Mouse (Mus musculus) regulatory T cell (primary cell): ENCODE data around the gene Sis.

Experiments used
- in situ Hi-C: fragments of 300-600 bp; cut with MboI, MseI; formaldehyde crosslinking; loops from one replicate; pipeline ENCODE4 v1.15.1; 2025; ENCODE audit warnings: high pct_unique_total_duplicates

The Sis gene

GRCm38 (mm10) chr3:72967675-72968074, at the start of gene Sis:
Gene Sis (minus strand): TSS chr3:72967863.
- in situ Hi-C loops, result loop anchor here (25.0 kb wide), 1 partner anchor 595 kb away; no protein-coding TSS in a partner anchor

- in situ Hi-C loops, result no loop called here
Measured at GRCm38 (mm10) chr3:73006045-73006444, 38.4 kb upstream of the Sis start.

- in situ Hi-C loops, result no loop called here
Measured at GRCm38 (mm10) chr3:73002933-73003696, 35.5 kb upstream of the Sis start.

- in situ Hi-C loops, result loop anchor here (10.0 kb wide), 1 partner anchor 1177 kb away; no protein-coding TSS in a partner anchor
Measured at GRCm38 (mm10) chr3:72997517-72997916, 29.9 kb upstream of the Sis start.

- in situ Hi-C loops, result loop anchor here (10.0 kb wide), 1 partner anchor 1184 kb away; no protein-coding TSS in a partner anchor
Measured at GRCm38 (mm10) chr3:72990992-72991391, 23.3 kb upstream of the Sis start.

GRCm38 (mm10) chr3:72976602-72977001, 8.9 kb upstream of the Sis start:
- in situ Hi-C loops, result no loop called here

DNA sequence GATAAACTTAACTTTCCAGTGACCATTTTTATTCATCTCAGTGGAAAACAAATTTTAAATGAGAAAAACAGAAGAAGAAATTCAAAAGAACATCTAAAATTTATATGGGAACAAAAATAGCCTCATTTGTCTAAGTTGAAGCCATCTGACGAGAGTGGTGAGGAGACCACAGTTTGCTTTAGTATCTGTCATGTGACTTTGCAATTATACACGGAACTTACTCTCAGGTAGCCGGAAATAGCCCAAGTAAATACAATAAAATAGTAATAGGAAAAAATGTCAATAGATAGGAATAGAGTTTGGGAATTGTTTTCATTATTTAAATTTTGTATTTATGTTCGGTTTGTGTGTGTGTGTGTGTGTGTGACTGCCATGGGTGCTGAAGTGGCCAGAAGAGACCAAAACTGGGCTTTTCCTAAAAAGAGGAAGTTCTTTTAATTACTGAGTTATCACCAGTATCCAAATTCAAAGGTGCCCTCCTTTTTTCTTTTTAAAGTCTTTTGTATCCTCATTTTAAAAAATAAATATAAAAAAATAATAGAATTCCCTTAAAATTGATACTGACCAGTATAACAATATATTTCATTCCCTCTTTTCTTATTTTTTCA, 48.6 kb downstream of the Sis start:
- in situ Hi-C loops, result no loop called here

DNA sequence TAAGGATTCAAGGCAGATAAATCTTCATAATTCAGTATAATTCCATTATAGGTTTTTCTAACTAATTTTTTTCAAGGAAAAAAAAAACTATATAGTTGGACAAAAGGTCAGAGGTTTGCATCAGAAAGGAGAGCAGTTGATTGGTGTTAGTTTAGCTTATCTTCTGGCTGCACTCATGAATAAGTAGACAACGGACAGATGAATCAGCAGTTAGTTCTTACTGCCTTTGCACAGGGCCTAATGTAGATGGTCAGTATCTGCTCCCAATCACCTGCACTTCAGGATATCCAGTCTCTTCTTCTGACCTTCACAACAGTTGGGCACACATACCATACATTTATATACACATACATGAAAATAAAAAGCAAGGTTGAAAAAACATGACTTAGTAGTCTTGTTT, 85.2 kb downstream of the Sis start:
- in situ Hi-C loops, result no loop called here

- in situ Hi-C loops, result no loop called here
Measured at GRCm38 (mm10) chr3:72868141-72868540, 99.5 kb downstream of the Sis start.

DNA sequence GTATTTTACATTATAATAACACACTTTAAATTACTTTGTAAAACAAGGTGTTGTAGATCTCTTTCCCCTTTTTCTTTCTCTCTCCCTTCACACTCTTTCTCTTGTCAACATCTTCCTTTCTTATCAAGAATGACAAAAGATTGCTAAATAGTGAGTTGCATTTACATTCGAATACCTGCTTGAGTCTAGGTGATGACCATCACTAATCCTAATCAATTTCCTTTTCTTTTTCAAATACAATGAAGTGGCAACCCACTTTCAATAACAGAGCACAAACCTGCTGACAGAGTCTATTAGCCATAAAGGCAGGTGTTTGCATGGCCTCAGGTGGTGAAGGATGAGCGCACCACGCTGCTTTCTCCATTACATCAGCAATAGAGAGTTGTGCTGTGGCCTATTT, 108.9 kb downstream of the Sis start:
- in situ Hi-C loops, result no loop called here

- in situ Hi-C loops, result no loop called here
Measured at GRCm38 (mm10) chr3:72855405-72855804, 112.3 kb downstream of the Sis start.

DNA sequence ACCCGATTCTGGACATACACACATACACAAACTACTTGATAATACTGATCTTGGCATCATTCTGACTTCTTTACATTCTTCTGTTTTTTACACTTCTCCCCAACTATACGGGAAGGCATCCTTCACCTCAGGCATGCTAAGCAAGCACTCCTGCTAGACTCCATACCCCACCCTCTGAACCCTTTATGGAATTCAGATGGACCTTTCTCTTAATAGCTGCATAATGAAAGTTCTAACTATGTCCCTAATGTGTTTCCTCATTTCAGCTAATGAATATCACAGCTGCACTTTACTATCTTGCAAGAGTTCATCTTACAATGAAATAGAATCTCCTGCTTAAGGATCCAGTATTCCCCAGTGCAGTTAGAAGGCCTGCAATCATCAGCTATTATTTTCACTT, 127.0 kb downstream of the Sis start:
- in situ Hi-C loops, result no loop called here
